Mouse (Mus musculus) heart, postnatal 0 days (tissue): ENCODE data around the gene Fam114a1. TPM values are rescaled to one million over a fixed set of nuclear protein-coding genes. Genes with fewer than 3 reads are reported as not detected.

Experiments
- ATAC-seq: fragments of 200-750 bp; cut with Nextera tagmentation; 2 replicates; pipeline ENCODE4 v1.8.0; 2017; ENCODE audit warnings: low read depth, moderate number of reproducible peaks, moderate library complexity; ENCODE audit not compliant: insufficient read depth
- DNase-seq: peaks from one replicate; pipeline ENCODE4 v3.0.0-alpha.2; 2016; ENCODE audit warnings: low spot score
- H3K27ac ChIP-seq: fragments of 300-500 bp; sonication (generic); 2 replicates; pipeline ENCODE4 v1.5.1; 2014; ENCODE audit warnings: low read depth, mild to moderate bottlenecking
- H3K27me3 ChIP-seq: fragments of 300-500 bp; sonication (generic); 2 replicates; pipeline ENCODE4 v1.6.1; 2014; ENCODE audit warnings: low read length, mixed read lengths; ENCODE audit not compliant: control insufficient read depth, insufficient read depth
- H3K36me3 ChIP-seq: fragments of 300-500 bp; sonication (generic); replicated peaks from 2 replicates; pipeline ENCODE4 v1.6.1; 2014; ENCODE audit warnings: low read length, mixed read lengths; ENCODE audit not compliant: control insufficient read depth, insufficient read depth
- H3K4me1 ChIP-seq: fragments of 300-500 bp; sonication (generic); 2 replicates; pipeline ENCODE4 v1.6.1; 2014; ENCODE audit warnings: antibody characterized with exemption; ENCODE audit not compliant: control insufficient read depth, insufficient read depth
- H3K4me2 ChIP-seq: fragments of 300-500 bp; sonication (generic); 2 replicates; pipeline ENCODE4 v1.6.1; 2014; ENCODE audit warnings: low read depth, mild to moderate bottlenecking, low read length, moderate library complexity
- H3K4me3 ChIP-seq: fragments of 300-500 bp; sonication (generic); 2 replicates; pipeline ENCODE4 v1.5.1; 2014; ENCODE audit warnings: low read depth, low read length
- H3K9ac ChIP-seq: fragments of 300-500 bp; sonication (generic); replicated peaks from 2 replicates; pipeline ENCODE4 v1.6.1; 2014; ENCODE audit warnings: low read depth, low read length, mixed read lengths
- H3K9me3 ChIP-seq: fragments of 300-500 bp; sonication (generic); replicated peaks from 2 replicates; pipeline ENCODE4 v1.6.1; 2016; ENCODE audit warnings: low read length; ENCODE audit not compliant: control insufficient read depth
- CTCF ChIP-seq: IDR thresholded peaks from 2 replicates; pipeline ENCODE4 v1.5.1; 2016; ENCODE audit warnings: antibody characterized with exemption, control low read depth, low read depth
- EP300 ChIP-seq: IDR thresholded peaks from 2 replicates; pipeline ENCODE4 v1.6.1; 2016; ENCODE audit warnings: antibody characterized with exemption, low read depth
- WGBS: fragments of 180-500 bp; shearing (Covaris S2); extraction: QIAGEN DNeasy Blood & Tissue Kit; methylation state at CpG from one replicate; pipeline ENCODE4 v1.1.7; 2014; 5-methylcytosine and 5-hydroxymethylcytosine counted together
- polyA plus RNA-seq: library from polyadenylated mRNA; unstranded; fragments of >200 nt; fragmentation: Nextera tagmentation; extraction: Ambion mirVana; gene quantifications from 2 replicates; pipeline ENCODE4 v1.2.1, GENCODE M21; 2015
- total RNA-seq: library from RNA; depleted of rRNA; stranded (reverse); fragments of >200 nt; gene quantifications from 2 replicates; pipeline ENCODE4 v1.2.3, GENCODE M21; 2014; ENCODE audit warnings: low replicate concordance

Gene Fam114a1
- total and polyA plus RNA-seq, 2 experiments from 2014 or later = 22.7 to 45.2 TPM

DNA sequence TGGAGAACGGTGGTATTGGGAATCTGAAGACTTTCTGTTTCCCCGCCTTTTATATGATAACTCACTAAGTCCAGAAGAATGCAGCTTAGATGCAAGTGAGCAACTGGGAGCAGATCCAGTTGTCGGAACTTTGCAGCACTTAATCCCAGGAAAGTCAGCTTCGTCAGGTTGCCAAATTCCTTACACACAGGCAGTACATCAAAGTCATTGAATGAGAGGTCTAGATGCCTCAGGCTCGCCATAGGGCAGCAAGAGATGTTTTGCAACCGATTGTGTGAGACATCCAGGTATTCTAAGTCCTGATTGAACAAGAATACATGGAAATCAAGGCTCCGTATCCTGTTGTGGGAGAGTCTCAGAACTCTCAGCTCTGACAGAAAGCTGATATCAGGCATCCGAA, 14.9 kb upstream of the Fam114a1 start:
- no peaks in the 10 kb centered on the region for H3K36me3 ChIP-seq

GRCm38 (mm10) chr5:64958991-64959842, 10.7 kb upstream of the Fam114a1 start:
- WGBS = 72% methylated on average over 22 of the region's 22 CpGs
- no peak for TF ChIP-seq EP300
- no peak for TF ChIP-seq CTCF
- H3K9me3 ChIP-seq = no peaks in the 10 kb centered on the region
- H3K4me3 ChIP-seq = peak overlapping the region; percentile 27; the same call in 1 of the 2 replicates
- DNase-seq (no peak), ATAC-seq (no peak)
- no peaks in the 10 kb centered on the region for H3K27me3 ChIP-seq
- peak overlapping the region; percentile 27; the same call in 1 of the 2 replicates for H3K4me2 ChIP-seq
- no peaks in the 10 kb centered on the region for H3K4me1 ChIP-seq
- H3K36me3 ChIP-seq = no peaks in the 10 kb centered on the region
- H3K27ac ChIP-seq = no peak overlapping the region
- H3K9ac ChIP-seq = no peak overlapping the region

More for the DNA sequence above, 14.9 kb upstream of the Fam114a1 start:
- no peak for DNase-seq
- Histone ChIP-seq H3K4me3 (no peak overlapping the region), H3K27me3 (no peaks in the 10 kb centered on the region), H3K4me1 (no peaks in the 10 kb centered on the region), H3K4me2 (no peak overlapping the region), H3K9ac (no peak overlapping the region), H3K9me3 (no peaks in the 10 kb centered on the region), H3K27ac (no peak overlapping the region)
- TF ChIP-seq EP300 (no peak), CTCF (no peak)
- 58% methylated on average over 8 of the region's 8 CpGs for WGBS
- no peak for ATAC-seq

GRCm38 (mm10) chr5:64959843-64960230, 10.0 kb upstream of the Fam114a1 start, which contains the start of gene Tlr6:
TSS of gene Tlr6 (minus strand) at chr5:64960097.
- H3K27me3 ChIP-seq = no peaks in the 10 kb centered on the region
- H3K9ac ChIP-seq = no peak within 1 kb of the TSS
- H3K36me3 ChIP-seq = no peaks in the 10 kb centered on the region
- H3K4me2 ChIP-seq = peak within 1 kb of the TSS; percentile 27; the same call in 1 of the 2 replicates
- no peaks in the 10 kb centered on the region for H3K4me1 ChIP-seq
- no peaks in the 10 kb centered on the region for H3K9me3 ChIP-seq
- no peak for ATAC-seq
- 69% methylated on average over 13 of the region's 13 CpGs for WGBS
- no peak for DNase-seq
- peak within 1 kb of the TSS; percentile 27; the same call in 1 of the 2 replicates for H3K4me3 ChIP-seq
- no peak for TF ChIP-seq EP300
- TF ChIP-seq CTCF = peak; percentile 11; the same call in 1 of the 2 replicates
- no peak within 1 kb of the TSS for H3K27ac ChIP-seq

GRCm38 (mm10) chr5:64960857-64961391, 8.9 kb upstream of the Fam114a1 start:
- Histone ChIP-seq H3K27me3 (no peaks in the 10 kb centered on the region), H3K4me1 (no peaks in the 10 kb centered on the region), H3K9ac (no peak overlapping the region), H3K9me3 (no peaks in the 10 kb centered on the region), H3K4me3 (no peak overlapping the region), H3K4me2 (no peak overlapping the region), H3K36me3 (no peaks in the 10 kb centered on the region), H3K27ac (no peak overlapping the region)
- 83% methylated on average over 13 of the region's 13 CpGs for WGBS
- no peak for ATAC-seq
- no peak for TF ChIP-seq EP300
- TF ChIP-seq CTCF = no peak
- no peak for DNase-seq

GRCm38 (mm10) chr5:64963271-64963670, 6.6 kb upstream of the Fam114a1 start:
- Histone ChIP-seq H3K9me3 (no peaks in the 10 kb centered on the region), H3K4me1 (no peaks in the 10 kb centered on the region), H3K27ac (no peak overlapping the region), H3K4me3 (no peak overlapping the region), H3K4me2 (no peak overlapping the region), H3K27me3 (no peaks in the 10 kb centered on the region), H3K9ac (no peak overlapping the region), H3K36me3 (no peaks in the 10 kb centered on the region)
- no peak for DNase-seq
- WGBS = 68% methylated on average over 5 of the region's 5 CpGs
- TF ChIP-seq EP300 (no peak), CTCF (no peak)
- ATAC-seq = no peak

- no peak for ATAC-seq
- Histone ChIP-seq H3K27ac (no peak overlapping the region), H3K9ac (no peak overlapping the region), H3K9me3 (no peaks in the 10 kb centered on the region), H3K4me3 (no peak overlapping the region), H3K4me2 (no peak overlapping the region), H3K4me1 (no peaks in the 10 kb centered on the region), H3K36me3 (no peaks in the 10 kb centered on the region), H3K27me3 (no peaks in the 10 kb centered on the region)
- no peak for DNase-seq
- WGBS = 90% methylated on average over 3 of the region's 3 CpGs
- no peak for TF ChIP-seq CTCF
- no peak for TF ChIP-seq EP300
Measured at GRCm38 (mm10) chr5:64963735-64964134, 6.1 kb upstream of the Fam114a1 start.
